Mouse (Mus musculus) bone marrow macrophage, adult 2 months (primary cell): ENCODE results near the gene Npr1.

Experiments
- CTCF ChIP-seq: IDR thresholded peaks from 2 replicates; pipeline ENCODE4 v1.5.1; 2012; ENCODE audit warnings: low read depth, mild to moderate bottlenecking, low read length, moderate library complexity
- POLR2A ChIP-seq: IDR thresholded peaks from 2 replicates; pipeline ENCODE4 v1.6.1; 2012; ENCODE audit warnings: mild to moderate bottlenecking, low read depth, low read length, borderline replicate concordance

GRCm38 (mm10) chr3:90404121-90404520, 61.5 kb downstream of the Npr1 start:
- no peak for TF ChIP-seq CTCF
- no peak for TF ChIP-seq POLR2A
